Mouse (Mus musculus): Measurements from ENCODE around the gene Tbkbp1.
A peak's percentile ranks its signal among the peaks of the same experiment; 100 is the strongest.

Gene Tbkbp1

GRCm38 (mm10) chr11:97152662-97153287 is 1.5 kb upstream of the Tbkbp1 start:
- no peak for DNase-seq

DNA sequence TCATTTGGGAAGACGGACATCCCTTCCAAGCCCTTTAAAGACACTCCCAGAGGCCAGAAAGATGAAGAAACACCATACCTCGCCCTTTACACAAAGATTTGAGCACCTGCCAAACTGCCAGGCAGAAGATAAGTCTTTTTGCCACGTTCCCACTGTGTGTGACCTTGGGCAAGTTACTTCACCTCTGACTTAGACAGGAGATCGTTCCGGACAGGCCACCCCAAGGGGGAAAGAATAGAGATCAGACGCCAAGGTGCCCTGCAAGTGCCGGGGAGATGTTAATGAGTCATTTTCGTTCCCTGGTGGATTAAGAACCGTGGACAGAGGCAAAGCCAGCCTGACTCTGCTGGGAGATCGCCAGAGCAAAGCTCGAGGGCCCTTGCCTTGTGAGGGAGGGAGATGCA is 730 bp upstream of the Tbkbp1 start:
- peak; percentile 51 to 64 for DNase-seq

DNA sequence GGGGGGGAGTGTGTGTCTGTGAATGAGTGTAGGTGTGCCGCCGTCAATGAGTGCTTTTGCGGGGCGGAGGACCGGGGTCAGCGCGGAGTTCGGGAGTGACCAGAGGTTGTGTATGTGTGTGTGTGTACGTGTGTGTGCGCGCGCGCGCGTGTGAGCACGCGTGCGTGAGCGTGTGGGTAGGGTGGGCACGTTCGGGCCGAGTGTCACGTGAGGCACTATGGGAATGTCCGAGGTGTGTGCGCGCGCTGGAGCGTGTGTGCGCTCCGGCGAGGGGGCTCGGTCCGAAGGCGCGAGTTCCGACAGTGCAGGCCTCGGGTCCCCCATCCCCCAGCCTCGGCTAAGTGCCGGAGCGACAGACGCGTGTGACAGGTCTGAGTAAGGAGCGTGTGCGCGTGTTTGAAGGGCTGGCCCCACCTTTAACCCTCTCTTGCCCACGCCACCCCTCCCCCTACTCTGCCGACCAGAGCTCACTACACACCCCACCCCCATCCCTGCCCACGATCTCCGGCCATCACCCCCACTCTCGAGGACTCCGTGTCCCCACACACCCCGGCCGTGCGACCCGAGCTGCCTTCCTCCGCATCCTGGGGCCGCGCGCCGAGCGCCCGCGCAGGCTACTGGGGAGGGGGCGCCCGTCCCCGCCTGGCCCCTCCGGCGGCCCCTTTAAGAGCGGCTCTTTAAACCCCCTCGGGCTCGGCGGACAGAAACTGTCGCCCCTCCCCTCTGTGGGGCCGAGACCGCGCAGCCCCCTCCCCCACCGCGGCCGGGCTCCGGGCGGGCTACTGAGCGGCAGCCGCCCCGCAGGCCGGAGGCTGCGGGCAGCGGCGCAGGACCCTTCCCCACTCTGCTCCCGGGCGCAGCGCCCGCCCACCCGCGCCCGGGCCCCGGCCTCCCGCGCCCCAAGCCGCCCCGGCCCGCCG is 624 bp downstream of the Tbkbp1 start:
- DNase-seq: peak; percentile 57 to 78

DNA sequence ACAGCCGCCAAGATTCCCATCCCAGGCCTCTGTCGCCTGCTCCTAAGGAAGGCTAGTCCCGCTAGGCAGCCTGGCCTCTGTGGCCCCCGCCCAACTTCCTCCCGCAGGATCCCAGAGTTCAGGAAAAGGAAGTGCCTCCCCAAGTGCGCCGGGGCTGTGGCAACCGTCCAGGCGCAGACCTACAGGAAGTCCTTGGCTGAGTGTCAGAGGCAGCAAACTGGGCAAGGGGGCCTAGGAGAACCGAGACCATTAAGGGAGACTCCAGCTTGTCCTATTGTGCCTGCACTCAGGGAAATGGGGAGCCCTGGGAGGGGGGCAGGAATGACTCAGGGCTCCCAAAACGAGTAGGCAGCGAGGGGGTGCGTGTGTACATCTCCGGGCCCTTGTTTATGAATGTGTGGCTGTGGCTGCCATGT is 1.3 kb downstream of the Tbkbp1 start:
- peak; percentile 87 to 93 for DNase-seq

DNA sequence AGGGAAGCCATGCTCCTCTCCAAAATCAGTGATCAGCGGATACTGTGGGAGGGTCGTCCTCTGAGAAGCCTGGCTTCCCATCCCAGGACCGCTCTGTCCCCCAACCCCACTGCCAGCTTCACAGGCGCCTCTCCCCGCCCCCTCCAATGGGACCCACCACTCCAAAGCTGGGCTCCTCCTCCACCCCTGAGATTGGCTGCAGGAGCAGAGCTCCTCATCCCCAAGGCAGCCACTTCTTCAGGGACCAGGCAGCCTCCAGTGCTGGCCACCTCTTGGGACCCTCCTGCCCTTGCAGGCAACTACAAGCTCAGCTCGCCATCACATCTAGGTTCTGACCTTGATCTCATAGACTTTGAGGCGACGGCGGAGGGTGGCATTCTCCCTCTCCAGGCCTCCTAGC is 2.3 kb downstream of the Tbkbp1 start:
- DNase-seq: no peak

DNA sequence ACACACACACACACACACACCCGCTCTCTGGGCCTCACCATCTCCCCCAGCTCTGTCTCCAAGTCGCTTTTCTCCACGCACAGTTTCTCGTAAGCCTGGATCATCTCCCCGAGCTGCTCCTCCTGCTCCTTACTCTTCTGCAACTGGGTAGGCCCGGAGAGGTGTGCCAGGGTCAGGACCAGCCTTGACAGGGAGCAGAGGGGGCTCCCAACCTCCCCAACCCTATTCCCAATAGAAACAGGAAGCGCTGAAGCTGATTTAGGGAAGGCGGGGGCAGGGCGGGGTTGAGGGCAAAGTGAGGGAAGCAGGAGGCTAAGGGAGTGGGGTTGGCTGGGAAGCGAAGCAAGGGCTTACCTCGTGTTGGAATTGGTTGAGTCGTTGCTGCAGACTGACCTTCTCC is 2.7 kb downstream of the Tbkbp1 start:
- no peak for DNase-seq

- DNase-seq: no peak
Measured at GRCm38 (mm10) chr11:97147333-97147732, 4.0 kb downstream of the Tbkbp1 start.

DNA sequence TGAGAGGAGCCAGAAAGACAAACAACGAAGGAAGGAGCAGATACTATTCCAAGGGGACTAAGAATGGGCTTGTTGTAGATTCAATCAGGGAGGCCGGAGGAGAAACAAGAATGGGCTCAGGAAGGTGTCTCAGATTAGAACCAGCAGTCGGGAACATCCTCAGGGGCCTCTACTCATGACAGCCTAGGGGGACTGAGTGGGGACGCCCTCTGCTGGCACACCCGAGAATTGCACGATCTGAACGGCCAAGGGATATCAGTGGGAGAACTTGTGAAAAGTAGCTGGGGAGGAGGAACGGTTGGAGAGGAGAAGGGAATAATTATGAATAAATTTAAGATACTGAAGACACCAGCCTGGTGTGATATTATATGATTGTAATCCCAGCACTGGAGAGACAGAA is 4.6 kb downstream of the Tbkbp1 start:
- DNase-seq: peak; percentile 71 to 78

DNA sequence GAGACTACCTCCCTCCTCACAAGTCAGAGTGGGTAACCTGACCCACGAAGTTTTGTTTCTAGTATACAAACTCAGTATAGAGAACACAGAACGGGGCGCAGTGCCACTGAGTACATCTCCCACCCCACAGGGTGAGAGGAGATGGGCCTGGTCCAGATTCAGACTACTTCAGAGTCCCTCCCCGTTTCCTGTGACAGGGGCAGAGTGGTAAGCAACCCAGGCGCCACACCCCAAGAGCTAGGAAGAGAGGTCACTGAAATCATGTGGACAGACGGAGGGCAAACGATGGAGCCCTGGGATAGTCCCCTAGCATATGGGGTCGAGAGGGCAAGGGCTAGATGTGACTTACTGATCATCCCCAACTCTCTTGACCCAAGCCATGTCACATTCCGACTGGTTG is 5.3 kb downstream of the Tbkbp1 start:
- DNase-seq: no peak

GRCm38 (mm10) chr11:97145320-97145719 is 6.0 kb downstream of the Tbkbp1 start:
- no peak for DNase-seq

DNA sequence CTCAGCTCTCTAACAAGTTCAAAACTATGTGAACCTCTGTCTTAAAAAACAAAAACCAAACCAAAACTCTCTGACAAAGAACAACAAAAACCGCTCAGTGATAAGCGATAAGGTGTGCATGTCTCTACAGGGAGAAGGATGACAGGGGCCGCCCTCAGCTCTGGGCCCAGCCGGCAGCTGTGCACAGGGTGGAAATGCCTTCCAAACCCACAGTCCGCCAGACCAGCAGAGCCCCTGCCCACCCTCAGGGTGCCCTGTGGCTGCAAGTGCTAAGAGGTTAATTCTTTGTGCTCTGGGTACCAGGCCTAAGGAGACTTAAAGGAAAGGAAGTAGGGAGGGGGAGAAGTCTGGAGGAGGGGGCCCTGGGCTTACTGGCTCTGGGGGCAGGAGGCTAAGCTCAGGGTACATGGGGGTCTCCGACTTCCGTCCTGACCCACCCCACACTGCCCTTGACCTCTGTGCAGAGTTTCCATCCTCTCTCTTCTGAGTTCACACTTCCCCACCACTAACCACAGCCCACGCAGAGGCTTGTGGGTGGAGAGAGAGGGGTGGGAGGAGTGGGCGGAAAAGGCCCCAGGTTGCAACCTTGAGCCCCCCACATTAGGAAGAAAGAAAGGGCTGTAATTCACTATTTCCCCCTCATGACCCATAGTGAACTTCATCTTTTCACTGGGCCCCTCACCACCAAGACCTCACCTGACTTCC is 7.9 kb downstream of the Tbkbp1 start:
- DNase-seq: no peak

DNA sequence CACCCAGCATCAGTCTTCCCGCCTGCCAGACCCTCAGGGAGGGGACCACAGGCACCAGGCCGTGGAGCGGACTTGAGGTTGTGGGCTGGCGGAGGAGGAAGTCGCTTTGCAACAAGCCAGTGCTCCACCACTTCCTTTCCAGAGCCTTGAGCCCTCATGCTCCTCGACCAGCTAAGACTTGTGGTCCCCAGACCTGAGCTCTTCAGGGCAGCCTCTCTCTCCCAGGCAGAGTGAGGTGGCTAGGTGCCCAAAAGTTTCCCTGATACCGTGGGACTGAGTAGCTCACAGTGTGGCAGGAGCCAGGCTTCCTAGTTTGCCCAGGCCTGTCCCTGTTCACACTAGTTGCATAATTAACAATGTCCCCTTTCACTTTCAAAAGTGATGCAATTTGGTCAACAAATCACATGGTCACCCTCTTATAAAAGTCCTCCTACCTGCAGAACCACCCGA is 9.1 kb downstream of the Tbkbp1 start:
- peak in 1 of 2 experiments; percentile 49 for DNase-seq

DNA sequence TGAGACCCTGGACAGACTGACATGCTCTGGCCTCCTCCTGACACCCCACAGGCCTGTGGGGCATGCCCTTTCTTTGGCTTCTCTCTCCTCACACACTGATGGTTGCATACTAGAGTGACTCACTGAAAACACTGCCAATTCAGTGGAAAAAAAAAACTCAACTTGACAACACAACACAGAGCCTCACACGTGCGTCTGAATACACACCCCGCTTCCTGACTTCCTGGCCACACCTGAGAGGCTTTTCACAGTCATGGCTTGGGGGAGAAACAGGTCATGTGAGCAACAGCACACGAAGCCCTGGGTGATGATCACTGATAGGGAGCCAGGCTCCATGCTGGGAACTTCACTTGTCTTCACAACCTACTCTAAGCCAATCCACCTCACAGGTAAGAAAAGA is 10.5 kb downstream of the Tbkbp1 start:
- DNase-seq: no peak

GRCm38 (mm10) chr11:97139256-97139655 is 12.0 kb downstream of the Tbkbp1 start:
- DNase-seq: no peak

DNA sequence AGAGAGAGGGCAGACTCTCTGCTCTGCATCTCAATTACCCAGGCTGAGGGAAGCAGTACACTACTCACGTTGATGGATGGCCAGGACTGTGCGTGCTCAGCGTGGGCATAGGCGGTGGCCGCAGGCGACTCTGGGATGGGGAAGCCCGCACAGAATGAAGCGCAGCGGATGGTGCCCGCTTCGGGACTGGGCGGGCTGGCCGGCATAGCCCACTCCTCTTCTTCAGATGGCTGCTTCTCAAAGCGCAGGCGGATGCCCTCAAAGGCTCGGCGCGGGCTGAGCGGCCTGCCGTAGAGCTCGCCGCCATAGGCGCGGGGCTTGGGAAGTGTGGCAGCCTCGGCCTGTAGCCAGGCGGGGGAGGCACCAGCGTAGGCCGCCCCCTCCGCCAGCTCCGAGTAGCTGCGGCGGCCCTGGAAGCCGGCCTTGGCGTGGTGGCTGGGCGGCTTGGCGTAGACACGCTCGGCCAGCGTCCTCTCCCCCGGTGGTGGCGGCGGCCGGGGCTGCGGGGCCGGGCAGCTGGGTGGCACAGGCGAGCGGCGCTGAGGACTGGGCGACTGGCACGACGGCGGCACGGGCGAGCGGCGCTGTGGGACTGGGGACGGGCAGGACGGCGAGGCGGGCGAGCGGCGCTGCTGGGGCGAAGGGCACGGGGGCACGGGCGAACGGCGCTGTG is 12.6 kb downstream of the Tbkbp1 start:
- peak; percentile 44 to 69 for DNase-seq

GRCm38 (mm10) chr11:97133270-97133669 is 18.0 kb downstream of the Tbkbp1 start:
- no peak for DNase-seq

- DNase-seq: no peak
Measured at GRCm38 (mm10) chr11:97132185-97132584, 19.1 kb downstream of the Tbkbp1 start.

DNA sequence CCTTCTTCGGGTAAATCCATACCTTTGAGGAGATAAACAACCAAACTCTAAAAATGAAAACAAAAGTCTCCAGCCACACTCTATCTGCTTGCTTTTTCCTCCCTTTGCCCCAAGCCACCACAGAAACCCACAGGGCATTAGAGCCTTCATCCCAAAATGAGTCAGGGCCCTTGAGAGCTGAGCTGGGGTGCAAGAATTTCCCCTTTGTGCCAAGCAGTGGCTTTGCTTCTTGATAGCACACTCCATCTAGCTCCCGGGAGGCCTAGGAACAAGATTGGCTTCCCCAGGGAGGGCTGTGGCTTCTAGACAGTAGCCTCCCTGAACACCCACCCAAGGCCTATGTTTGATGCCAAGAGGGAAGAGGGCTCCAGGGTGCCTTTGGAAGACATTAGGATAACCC is 19.6 kb downstream of the Tbkbp1 start:
- no peak for DNase-seq

- no peak for DNase-seq
Measured at GRCm38 (mm10) chr11:97130318-97130717, 21.0 kb downstream of the Tbkbp1 start.

DNA sequence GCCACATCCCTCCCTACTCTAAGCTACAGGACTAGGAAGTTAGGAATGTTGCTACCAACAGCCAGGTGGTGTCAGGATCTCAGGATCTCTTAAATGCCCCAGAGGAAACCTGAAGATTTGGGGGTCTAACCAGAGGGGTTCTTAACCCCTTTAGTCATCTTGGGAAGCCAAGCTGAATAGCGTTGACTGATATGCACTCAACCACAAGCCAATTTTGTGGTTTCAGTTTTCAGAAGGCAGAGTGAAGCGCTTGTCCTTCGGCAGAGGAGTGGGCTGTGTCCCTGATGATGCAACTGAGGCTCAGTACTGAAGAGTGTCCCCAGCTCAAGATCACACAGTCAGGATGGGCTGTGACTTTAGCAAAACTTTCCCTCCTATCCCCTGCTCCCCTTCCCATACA is 22.3 kb downstream of the Tbkbp1 start:
- DNase-seq: no peak

GRCm38 (mm10) chr11:97127470-97128223 is 23.6 kb downstream of the Tbkbp1 start:
- no peak for DNase-seq

Data from kidney, postnatal 25 days (tissue).